Mouse (Mus musculus): ENCODE measurements at regions not wholly inside any gene's neighbourhood (a gene's known extent, or its start where the extent isn't known, plus 50 kb on each side); places are given as distances from the start of the nearest gene placed in this dataset.

DNA sequence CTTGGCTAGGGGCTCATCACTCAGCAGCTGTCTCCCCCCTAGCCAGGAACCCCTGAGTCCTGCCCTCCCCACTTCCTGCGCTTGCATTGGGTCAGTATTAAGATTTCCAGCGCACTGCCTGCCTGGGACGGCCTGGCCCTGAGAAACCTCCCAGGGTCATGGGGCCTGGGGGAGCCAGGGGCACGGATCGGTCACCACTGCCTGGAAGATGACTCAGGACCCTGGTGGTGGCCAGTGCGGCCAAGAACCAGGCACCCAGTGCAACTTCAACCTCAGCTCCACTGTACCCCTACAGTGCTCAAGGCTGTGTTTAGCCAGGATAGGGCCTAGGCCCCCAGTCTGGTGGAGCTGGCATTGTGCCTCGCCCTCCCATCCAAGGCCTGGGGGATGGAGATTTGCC, 111.9 kb upstream of the Zbtb40 start:
- DNase-seq (ENCODE audit: low spot score), result no peak

DNA sequence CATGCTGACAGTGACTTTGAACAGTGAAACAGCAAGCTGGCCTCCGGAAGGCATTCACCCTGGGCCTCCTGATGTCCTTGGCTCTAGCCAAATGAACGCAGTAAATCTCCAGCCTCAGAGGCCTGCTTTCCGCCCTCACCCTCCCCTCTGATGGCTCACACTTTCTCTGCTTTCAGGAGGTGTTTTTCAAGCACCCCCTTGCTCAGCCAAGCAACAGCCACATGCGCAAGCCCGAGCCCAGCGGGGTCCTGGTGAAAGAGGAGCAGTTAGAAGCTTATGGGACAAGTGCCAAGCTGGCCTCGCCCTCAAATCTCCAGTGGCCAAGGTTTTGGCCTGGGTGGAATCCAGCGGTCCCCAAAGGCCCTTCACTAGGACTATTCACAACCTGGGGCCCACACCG, 109.6 kb upstream of the Zbtb40 start:
- no peak for DNase-seq (ENCODE audit: low spot score)

DNA sequence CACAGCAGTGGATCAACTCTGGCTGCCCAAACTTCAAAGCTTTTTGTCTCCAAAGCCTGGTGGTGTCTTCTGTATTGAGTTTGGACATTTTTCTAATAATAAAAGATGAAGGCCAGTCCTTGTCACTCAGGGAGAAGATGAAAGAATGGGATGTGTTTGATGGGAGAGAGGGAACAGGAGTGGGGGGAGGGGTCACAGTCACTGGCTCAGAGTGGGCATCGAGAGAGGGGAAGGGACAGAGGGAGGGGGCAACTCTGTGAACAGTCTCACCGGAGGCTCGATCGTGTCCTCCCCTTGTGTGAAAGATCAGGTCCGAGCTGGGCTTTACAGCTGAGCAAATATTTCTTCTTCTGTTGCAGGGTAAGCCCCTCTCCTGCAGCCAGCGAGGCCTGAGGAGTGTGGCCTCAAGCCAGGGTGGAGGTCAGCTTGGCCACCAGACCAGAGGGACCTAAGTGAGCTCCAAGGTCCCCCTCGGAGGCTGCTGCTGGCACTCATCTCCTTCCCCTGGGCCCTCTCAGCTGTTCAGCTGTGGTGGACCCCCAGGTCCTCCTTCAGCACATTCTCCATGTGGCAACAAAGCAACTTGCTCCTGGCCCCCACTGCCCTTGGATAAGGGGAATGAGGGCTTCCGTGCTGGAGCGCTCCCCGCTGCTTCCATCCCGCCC, 108.0 kb upstream of the Zbtb40 start:
- DNase-seq (ENCODE audit: low spot score), result no peak

DNA sequence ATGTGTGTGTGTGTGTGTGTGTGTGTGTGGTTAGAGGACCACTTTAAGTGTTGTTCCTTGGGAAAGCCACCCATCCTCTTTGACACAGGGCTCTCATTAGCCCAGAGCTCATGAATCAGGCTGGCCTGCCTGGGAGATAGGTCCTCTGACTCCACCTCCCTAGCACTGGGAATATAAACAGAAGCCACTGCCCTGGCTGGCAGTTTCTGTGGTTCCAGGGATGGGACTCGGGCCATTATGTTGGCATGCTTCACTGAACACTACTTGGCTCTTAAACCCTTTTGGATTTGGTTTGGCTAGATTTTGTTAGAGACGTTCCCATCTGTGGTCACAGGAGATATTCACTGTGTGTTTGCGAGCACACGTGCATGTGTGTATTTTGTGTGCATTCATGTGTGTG, 100.2 kb upstream of the Zbtb40 start:
- DNase-seq (ENCODE audit: low spot score), result no peak

DNA sequence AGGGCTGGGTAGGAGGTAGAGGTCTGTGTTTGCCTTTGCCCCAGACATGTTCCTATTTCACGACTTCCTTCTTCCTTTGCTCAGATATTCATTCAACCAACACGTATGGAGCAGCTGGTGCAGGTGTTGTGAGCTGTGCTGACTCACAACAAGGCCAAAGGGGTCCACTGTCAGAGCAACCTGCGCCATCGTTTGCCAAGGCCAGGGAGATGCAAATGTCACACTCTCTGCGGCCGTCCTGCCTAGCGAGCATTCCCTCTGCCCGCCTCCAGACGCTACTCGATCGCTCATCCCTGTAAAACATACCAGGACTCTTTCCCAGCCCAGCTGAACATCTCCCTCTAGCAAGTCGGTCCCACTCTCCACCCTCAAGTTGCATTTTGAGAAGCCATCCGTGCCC, 99.2 kb upstream of the Zbtb40 start:
- DNase-seq (ENCODE audit: low spot score), result no peak

DNA sequence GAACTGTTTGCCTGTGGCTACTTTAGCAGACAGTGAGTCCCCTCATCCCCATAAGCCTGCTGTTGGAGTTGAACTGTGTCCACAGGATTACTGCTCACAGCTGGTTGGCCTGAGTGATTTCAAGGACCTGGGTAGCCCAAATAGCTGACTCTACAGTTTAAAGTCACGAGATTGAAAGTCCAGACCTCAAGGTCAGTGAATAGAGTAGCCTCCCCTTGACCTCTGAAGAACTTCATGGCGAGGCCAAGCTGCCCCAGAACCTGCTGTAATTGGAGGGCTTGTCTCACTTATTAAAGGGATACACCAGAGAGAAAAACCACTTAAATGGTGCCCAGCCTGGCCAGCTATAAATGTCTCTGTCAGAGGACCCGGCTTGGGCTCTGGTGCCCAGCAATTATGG, 97.7 kb upstream of the Zbtb40 start:
- no peak for DNase-seq (ENCODE audit: low spot score)

DNA sequence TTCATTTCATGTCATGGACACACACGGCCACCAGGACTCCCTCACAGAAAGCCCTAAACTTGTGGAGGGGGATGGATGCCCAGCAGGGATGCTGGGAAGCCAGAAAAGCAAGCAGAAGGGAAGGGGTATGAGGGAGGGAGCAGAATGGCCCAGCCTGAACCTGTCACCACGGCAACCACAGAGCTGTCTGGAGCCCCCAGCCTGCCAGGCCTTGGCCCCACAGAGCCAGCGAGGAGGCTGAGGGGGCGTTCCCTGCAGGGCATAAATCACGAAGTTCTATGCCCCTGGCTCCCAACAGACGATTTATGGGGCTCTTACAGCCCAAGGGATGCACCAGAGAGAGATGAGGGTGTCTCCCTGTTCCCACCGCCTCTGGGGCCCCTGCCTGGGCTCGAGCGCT, 93.7 kb upstream of the Zbtb40 start:
- no peak for DNase-seq (ENCODE audit: low spot score)

DNA sequence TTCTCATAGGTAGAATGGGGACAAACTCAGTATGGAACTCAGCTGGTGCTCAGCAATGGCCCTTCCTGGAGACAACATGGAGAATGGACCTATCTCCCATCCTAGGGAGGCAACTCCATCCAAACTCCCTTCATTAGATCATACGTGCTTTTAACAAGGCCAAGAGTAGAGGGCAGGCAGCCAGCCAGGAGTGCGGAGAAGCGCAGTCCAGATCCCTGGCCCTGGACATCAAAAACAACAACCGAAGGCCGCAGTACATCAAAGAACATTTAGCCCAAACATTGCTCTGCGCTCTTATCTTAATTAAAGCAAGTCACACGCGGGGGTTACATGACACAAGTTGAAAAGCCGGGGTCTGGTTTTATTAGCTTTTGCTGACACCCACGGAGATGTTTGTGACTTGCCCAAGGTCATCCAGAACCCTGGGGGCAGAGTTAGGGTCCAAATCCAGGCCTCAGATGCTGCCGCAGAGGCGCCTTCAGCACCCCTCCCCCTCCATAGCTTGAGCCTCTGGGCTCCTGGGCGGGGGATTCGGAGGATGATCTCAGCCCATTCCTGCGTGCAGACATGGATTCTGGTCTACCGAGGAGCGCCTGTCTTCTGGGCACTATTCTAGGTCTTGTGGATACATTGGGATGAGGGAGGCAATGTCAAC, 90.6 kb upstream of the Zbtb40 start:
- peak; percentile 29 for DNase-seq (ENCODE audit: low spot score)

DNA sequence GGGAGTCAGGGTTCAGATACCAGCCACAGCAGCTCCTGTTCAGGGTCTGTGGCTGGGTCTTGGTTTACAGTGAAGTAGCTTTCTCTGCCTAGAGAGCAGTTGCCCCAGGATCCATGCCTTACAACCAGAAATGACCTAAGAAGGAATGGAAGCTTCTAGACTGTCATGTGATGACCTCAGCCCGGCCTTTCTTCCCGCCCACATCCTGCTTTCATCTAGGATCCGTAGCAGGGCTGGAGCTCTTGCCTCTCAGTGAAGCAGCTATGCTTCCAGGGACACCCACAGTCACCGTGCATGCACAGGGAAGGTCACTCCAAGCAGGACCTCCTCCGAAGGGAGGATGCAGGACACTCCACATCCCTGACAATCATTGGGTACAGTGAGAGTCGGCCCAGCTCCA, 89.5 kb upstream of the Zbtb40 start:
- DNase-seq (ENCODE audit: low spot score), result no peak

DNA sequence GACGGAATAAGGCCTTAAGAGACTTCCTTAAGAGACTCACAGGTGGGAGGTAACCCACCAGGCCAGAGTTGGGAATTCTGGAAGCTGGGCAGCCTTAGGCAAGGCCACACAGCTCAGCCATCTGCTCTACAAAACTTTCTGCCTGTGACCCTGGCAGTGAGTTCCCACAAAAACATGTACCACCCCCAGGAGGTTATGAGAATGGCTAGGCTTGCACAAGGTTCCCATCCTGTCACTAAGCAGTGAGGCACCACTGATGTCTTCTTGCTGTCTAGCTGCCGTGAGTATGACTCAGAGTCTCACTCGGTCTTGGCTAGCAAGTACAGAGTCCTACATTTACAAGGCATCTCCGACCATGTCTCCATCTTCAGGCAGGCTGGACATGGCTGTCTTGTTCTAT, 87.7 kb upstream of the Zbtb40 start:
- DNase-seq (ENCODE audit: low spot score), result no peak

DNA sequence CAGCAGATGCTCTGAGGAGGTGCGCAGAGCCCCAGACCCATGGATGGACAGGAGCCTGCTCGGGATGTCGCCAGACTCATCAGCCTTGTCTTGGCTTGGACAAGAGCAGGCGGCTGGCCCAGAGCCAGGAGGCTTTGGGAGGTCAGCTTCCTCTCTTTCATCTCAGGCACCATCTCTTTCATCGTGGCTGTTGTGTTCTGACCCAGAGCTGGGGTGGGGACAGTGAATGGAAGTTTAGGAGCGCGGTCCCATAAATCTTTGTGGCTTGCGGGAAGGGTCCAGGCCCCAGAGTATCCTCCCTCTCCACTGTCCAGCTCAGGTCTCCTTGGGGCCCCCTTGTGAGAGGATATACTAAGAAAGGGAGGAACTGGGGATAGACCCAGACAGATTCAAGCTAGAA, 87.2 kb upstream of the Zbtb40 start:
- DNase-seq (ENCODE audit: low spot score), result peak; percentile 71

DNA sequence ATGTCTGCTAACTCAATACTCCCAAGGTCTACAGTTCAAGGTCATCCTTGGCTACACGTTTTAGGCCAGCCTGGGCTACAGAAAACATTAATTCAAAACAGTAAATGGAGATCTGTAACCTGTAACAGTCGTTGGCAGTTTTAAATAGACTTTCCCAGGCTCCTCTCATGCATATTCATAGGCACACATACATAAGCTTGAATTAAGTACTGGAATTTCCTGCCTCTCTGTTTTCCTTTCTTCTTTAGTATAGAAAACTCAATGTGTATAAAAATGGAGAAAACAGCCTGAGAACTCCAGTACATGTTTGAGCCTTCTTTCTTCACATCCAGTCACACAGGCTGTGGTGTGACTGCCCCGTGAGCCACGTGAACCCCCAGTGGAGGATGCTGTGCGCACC, 86.0 kb upstream of the Zbtb40 start:
- DNase-seq (ENCODE audit: low spot score), result no peak

DNA sequence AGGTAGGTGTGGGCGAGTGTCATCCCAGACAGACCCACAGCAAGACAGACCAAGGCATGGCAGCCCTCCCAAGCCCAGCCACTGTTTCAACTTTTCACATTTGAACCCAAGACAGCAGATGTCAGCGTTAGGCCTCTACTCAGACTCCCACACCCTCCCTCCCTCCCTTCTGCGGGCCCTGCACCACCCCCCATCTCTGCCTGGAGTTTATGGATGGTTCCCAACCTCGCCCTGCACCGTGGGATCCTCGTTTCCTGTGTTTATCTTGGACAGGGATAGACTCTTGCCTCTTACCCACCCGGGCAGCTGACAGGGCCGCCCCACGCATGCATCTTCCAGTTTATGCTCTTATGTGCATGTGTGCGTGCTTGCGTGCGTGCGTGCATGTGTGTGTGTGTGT, 85.2 kb upstream of the Zbtb40 start:
- DNase-seq (ENCODE audit: low spot score), result peak; percentile 38

DNA sequence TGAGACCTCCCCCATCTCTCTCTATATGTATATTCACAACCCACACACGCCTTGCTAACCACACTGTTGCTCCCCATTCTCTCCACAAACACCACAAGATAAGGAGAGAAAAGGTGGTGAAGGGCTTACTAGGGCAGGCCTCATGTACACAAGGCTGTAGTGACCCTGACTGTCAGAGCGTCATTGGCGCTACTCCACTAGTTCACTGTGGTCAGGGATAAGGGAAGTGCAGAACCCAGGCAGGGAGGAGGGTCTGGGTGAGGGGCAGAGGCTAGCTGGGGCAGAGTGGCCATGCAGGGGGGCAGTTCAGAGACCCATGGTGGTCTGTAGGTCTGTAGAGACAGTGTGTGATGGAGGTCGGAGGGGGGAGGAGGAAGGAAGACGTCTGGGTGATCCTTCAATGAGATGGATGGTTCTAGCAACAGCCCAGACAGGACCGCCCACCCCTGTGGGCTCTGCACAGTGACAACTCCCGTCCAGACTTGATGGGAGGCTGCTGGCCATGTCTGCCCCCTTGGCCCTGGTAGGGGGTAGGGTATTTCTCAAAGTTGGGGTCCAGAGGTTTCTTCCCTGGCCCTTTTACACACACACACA, 82.1 kb upstream of the Zbtb40 start:
- no peak for DNase-seq (ENCODE audit: low spot score)

DNA sequence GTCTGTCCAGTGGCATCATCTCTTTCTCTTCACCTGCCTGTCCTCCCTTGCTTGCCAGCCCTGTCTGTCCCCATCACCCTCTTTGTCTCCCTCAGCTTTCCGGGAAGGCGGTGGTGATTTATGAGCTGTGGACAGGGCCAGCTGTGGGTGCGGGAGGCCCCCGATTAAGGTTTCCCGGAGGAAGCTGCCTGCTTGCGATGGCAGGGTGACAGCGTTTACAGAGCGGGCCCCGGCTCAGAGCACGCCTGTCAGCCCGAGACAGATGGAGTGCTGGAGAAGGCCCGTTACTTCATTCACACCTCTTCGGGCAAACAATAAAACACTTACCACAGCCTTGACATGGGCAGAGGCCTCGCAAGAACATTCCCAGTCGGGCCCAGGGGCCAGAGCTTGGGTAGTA, 79.6 kb upstream of the Zbtb40 start:
- no peak for DNase-seq (ENCODE audit: low spot score)

DNA sequence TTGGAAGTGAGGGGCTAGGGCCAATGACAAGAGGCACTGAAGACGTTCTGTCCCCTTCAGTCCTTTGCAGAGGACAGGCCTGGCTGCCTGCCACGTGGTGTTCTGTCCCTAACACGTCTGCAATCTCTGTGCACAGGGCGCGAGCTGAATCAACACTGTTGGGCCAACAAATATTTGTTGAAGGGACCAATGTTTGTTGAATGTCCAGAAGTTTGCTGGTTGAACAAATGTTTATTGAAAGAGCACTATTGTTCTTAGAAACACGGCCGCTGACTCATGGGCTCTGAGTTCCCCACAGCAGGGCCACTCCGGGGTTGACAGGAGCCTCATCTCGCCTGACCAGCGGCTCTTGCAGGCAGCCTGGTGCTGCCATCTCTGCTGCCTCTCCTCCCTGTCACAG, 73.1 kb upstream of the Zbtb40 start:
- no peak for DNase-seq (ENCODE audit: low spot score)

DNA sequence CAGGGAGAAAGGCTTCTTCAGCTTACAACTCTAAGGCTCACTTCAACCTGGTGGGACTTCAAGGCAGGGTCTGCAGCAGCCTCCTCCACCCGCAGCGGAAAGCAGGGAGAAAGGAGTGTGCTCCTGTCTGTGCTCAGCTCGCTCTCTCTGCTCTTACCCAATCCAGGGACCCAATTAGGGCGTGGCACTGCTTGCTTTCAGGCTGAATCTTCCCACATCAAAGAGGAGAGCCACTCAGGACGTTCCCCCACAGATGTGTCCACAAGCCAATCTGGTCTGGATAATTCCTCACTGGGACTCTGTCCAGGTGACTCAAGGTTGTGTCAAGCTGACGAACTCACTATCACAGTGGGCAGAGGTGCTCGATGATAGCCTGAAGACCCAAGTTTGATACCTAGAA, 72.0 kb upstream of the Zbtb40 start:
- DNase-seq (ENCODE audit: low spot score), result no peak

DNA sequence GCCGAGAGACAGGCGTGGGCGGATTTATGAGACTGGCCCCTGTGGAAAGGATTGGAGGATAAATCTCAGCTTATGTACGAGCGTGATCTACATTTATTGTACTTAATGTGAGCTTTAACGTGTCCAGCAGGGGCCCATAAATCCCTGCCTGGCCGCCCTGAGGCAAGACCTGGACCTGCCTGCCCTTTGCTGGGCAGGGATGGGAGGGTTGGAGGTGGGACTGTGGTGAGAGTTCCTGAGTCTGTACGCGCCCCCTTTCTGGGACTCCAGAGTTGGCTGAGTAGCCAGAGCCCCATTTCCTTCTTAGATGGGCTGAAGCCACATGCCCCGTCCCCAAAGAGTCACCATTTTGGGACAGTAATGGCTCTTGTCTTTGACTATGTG, 69.7 kb upstream of the Zbtb40 start:
- DNase-seq (ENCODE audit: low spot score), result peak; percentile 74

DNA sequence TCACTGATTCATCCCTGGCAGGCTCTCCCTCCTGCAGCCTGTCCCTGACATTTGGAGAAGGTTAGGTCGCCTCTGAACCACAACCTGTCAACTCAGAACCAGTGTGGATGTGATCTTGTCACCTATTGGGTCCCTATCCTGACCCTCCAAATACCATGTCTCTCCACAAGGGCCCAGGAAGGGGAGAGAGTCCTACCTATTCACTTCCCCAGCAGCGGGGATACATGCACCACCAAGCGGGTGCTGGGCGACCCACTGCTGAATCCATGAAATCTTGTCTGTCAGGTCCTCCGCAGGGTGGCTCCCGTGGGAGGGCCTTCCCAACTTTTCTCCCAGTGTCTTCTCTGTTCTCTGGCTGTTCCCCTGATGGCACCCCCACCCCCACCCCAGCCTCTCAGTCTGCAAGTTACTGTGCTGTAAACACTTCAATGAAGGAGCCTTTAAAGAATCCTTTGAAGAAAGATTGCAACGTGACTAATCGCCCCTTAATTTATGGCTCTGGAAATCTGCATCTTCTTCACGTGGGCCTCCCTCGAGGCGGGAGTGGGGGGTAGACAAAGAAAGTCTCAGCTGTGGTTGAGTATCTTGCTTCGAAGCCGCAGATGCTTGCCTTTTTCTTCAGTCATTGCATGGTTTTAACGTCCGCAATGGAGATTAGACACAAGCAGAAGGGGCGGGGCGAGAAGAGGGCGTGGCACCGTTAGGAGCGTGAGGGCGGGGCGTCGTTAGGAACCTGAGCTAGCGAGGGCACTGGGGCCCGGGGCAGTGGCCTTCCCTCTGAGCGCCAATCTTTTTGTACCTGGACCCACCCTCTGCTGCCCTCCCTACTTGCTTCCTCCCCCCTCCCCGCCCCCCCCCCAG, 69.1 kb upstream of the Zbtb40 start:
- peak; percentile 87 for DNase-seq (ENCODE audit: low spot score)

DNA sequence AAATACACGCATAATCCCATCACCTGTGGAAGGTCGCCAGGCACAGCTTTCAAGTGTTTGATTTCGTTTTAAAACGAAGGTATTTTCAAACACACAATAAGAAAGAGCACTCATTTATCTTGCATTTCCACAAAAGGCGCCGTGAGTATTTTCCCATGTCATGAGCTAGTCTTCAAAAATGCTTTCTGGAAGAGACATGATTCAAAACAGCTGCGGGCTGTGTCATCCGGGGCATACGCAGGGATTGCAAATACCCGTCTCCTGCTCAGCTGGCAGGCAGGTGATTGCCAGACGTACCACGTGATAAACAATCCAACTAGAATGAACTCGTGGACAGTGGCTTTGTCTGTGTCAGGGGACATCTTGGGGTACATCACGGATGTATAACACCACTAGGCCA, 66.5 kb upstream of the Zbtb40 start:
- no peak for DNase-seq (ENCODE audit: low spot score)

DNA sequence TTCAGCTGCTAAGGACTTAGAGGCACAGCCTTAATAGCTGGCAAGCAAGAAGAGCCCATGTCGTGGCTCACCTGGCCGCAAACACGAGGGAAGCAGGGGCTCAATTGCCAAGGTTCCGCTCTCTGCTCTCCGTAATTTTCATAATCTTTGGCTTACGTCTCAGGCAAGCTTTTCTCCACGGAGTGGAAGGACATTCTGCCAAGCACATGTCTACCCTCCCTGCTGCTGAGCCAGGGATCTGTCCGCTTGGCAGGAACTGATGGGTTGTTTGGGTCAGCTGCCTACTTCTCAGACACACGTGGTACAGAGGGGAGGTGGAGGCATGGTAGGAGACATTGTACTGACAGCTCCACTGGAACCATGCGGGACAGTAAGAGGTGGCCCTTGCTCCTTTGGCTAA, 61.7 kb upstream of the Zbtb40 start:
- no peak for DNase-seq (ENCODE audit: low spot score)

DNA sequence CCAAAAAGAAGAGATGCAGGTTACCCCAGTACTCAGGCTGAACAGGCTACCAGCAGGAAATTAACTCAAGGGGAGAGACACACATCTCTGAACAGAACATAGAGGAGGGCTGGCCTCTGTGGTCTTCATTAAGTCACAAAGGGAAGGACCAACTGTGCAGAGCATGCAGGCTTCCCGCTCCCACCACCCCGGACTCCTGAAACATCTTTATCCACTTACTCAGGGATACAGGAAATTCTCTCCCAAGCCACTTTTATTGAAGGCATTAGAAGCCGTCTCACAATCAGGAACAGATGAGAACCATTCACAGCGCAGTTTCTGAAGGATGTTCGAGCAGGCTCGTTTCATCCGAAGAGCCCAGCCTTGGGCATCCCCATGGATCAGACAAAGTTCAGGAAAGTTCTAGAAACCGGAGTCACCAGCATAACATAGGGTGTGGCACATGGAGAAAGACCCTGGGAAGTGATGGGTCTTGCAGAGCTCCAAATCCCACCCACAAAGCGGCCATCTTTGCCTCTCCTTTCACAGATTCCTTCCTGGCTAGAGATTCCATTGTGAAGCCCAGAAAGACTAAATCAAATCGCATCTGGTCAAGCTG, 55.9 kb upstream of the Zbtb40 start:
- no peak for DNase-seq (ENCODE audit: low spot score)

DNA sequence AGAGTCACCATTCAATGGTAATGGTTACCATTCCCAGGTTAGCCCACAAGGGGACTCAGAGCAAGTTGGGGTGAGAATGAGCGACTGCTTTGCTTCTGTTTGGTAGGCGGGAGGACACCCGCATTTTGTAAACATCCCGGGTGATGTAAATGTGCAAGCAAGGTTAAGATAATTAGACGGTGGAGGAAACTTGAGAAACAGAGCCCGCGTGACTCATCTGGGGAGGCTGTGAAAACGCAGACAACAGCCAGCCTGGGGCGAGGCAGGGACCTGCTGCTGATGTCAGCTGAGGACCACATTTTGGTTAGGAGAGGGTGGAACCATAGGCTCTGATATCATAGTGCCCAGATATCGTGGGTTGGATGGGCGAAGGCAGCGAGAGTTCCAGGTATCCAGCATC, 52.6 kb upstream of the Zbtb40 start:
- peak; percentile 70 for DNase-seq (ENCODE audit: low spot score)
